Mouse (Mus musculus): Measurements from ENCODE around the gene 6030468B19Rik.

- TF ChIP-seq POLR2A (IDR thresholded peaks at IDR 0.05; ENCODE audit: borderline replicate concordance, control insufficient read depth, low read depth, low read length): no peak
- no peak for TF ChIP-seq CTCF (IDR thresholded peaks at IDR 0.05; ENCODE audit: control insufficient read depth, insufficient read depth, low read length)
These were observed 20.3 kb upstream of the 6030468B19Rik start for GRCm38 (mm10) chr11:117777111-117777510.
